Mouse (Mus musculus): ENCODE results near the gene Ostm1.

GRCm38 (mm10) chr10:42591993-42592686, 8.5 kb downstream of the Ostm1 start:
- TF ChIP-seq CTCF (IDR thresholded peaks at IDR 0.05; ENCODE audit: low read depth, low read length) (no peak), GATA2 (IDR thresholded peaks at IDR 0.05; ENCODE audit: borderline replicate concordance, low read depth, low read length) (no peak)
